Mouse (Mus musculus) layer of hippocampus, adult 9-11 months (tissue): ENCODE measurements at regions not wholly inside any gene's neighbourhood (a gene's known extent, or its start where the extent isn't known, plus 50 kb on each side); places are given as distances from the start of the nearest gene placed in this dataset.

Source experiments
- DNase-seq: peaks from one replicate; pipeline ENCODE4 v3.0.0; 2022

DNA sequence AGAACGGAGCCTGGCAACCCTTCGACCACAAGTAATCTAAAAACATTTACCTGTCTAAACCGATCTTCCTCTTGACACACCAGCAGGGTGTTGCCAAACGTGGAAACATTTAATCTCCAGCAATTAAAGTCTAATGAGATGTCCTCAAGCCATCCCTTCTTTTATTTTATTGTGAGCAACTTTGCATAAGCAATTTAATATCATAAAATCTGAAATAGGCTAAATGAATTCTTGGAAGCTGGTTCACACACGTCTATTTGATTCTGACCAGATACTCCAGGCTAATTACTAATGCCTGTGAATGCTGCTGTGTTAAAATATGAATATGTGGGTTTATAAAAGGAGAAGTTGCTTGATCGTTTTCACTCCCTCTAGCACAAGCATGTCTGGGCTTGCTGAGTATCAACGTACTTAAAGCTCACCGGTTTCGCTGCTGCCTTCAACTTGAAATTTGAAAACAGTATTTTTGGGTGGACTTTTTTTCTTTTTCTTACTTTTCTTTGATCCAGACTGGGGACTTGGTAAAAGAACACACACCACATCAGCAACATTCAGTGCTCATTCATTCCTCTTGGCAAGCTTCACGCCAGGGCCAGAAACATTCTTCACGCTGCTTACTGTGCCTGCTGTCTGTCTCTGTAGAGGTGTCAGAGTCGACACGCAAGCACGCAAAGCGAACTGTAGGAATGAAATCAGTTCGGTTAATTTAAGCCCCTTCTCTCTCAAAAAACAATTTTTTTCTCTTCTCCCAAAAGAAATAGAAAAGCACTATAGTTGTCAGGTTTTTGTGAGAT, 194.4 kb downstream of the Npr3 start:
- DNase-seq: peak; percentile 25

DNA sequence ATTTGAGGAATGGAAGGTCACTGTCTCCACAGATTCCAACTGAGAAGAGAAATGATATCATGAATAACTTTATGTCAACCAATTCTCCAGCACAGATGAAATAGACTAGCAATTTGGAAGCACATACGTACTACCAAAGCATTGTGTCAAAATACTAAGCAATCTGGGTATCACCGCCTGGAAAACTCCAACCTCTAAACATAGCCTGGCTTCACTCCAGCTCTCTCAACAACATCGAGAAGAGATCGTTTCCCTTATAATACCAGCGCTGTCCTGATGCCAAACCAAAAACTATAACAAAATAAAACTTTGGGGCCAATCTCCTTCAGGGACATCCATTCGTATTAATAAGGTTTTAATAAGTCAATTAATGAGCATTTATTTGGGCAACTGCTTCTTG, 205.8 kb downstream of the Npr3 start:
- peak; percentile 37 for DNase-seq

DNA sequence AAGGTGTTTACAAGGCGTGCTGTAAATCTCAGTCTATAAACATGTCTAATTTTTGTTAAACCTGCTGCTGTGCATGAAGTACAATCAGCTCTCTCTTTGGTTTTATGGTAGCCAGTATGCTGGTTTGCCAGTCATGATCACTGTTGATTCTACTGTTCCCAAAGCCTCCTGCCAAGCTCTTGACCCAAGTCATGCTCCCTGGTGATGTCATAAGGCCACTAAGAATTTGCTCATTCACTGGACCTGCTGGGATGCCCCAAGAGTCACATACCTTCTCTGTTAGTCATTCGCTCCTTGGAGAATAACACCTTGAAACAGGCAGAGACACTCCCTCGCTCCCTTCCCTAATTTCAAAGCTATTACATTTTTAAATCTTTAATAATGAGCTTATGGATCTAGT, 207.2 kb downstream of the Npr3 start:
- no peak for DNase-seq

DNA sequence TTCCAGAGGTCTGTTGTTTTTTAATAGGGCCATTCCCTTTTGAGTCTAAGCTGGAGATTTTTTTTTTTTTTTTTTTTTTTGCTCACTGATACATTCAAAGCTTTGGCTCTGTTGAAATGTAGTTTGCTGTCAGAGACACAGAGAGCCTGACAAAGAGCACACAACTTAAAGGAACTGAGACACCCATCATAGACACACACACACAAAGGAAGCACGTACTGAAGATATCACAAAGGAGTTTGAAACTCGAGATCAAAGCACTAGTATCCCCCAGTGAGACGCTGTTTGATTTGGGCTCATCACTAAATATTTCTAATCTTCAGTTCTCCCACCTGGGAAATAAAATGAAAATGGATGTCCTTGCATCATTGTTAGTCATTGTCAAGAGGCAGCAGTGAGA, 210.0 kb downstream of the Npr3 start:
- DNase-seq: no peak

DNA sequence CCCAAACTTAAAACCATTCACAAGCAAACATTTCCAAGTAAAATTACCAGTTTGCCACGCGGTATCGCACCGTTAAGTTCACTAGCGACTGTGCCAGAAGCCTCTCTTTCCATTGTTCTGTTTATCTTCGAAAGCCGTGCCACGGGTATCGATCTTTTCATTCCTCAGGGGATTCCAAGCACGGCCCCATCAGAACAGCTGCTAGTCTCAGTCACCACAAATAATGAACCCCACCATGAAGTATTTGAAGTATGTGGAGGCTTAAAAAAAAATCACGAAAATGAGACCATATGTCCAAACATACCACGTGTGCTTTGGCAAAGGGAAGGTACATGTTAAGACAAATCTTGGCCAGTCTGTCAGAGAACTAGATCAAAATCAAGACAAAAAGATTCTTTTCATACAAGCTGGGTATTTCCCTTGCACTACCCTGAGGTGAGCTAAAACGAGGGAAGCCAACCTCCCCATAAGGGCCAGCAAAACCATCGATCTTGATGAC, 213.3 kb downstream of the Npr3 start:
- no peak for DNase-seq

DNA sequence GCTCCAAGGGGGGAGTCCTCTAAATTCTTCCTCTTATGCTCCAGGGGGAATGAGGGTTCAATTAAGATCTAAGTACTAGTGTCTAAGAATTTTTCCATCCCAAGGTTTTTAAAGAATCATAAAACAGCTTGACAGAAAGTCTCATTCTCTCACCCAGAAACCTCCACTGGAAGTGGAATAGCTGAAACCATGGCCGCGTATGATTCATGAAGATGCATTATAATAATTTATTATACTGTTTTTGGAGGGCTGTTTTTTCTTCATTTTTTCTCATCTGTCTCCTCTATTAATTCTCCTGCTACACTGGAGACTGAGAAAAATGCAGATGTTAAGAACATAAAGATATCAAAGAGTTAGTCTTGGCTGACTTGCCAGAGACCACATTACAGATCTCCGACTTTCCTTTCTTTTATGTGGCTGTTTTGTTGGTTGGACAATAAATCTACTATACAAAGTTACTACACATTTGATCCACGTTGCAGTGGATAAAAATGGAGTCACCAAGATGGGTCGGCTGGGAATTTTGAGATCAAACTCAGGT, 242.2 kb downstream of the Npr3 start:
- no peak for DNase-seq

DNA sequence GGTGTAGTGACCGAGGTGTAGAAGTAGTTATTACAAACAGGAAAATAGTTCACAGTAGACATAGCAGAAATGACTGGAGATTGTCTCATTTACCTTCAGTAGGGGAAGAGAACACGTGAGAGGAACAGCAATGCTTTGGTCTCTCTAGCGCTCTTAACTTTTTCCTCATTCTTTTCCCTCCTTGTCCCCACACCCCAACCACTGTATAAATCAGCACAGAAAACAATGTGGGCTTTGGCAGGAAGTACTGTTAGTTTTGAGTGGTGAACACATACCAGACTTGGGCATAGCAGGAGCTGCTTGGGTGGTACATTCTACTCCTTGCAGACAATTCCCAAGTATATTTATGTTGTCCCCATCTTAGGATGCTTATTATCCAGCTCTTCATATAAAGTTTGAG, 251.9 kb downstream of the Npr3 start:
- no peak for DNase-seq

DNA sequence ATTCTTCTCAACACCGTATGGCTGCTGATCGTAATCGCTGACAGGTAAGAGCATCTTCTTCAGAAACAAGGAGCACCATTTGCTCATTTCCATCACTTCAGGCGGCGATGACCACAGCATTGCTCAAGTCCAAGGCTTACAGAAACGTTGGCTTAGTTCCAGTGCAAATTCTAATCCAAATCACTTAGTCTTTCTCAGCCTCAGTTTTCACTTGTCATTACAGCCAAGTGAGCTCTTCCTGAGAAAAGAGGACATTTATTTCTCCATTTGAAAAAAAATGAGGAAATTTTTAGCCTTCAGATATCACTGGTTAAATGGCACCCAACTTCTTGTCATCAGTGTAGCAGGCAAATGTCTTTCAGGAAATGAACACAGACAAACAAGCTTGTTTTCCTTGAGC, 246.8 kb upstream of the Tars start:
- no peak for DNase-seq

DNA sequence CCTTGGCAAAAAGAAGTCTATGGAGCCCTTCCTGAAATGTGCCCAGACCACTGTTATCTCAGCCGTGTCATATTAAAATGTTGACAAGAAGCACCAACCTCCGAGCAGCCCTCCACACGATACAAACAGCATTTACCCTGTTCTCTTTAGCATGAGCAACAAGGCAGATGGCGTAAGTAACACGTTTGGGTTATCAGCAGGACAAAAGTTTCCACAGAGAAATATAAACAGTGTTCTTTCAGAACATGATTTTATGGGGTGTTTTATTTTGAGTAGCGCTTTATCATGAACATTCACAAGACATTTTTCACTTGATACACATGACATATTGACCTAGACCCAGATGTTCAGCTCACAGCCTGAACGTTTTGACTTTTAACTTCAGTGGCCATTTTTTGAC, 245.3 kb upstream of the Tars start:
- DNase-seq: no peak

DNA sequence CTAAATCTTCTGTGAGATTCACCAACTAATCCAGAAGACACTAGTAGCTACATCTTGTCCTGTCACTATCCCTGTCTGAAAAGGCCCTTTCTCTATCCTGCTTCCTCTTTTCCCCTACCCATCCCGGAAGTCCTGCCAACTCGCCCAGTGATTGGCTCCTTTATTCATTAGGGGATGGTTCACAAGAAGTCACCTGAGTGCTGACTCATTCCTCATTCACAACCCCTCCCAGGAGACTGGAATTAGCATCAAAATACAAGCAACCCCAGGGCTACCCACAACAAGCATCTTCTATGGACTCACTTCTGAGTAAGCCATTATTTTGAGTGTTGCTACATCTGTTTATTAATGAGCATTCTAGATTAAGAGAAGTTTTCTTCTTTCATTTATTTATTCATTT, 231.2 kb upstream of the Tars start:
- DNase-seq: no peak

DNA sequence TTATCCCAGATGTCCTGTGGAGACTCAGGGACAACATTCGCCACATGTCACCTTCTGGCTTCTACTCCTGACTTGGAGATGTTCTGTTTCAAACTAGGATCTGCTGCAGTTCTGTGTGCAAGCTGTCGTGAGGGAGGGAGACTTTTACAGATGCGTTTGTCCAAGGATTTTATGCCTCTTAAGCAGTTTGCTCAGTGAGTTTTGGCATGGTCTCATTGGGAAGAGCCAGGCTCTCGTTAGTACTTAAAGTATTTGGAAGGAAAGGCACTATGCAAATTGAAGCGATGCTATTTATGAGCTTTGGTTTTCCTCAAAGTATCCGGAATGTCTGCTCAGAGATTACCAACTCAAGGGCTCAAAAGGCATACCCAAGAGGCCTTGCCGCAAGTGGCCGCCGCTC, 227.0 kb upstream of the Tars start:
- DNase-seq: peak; percentile 42

DNA sequence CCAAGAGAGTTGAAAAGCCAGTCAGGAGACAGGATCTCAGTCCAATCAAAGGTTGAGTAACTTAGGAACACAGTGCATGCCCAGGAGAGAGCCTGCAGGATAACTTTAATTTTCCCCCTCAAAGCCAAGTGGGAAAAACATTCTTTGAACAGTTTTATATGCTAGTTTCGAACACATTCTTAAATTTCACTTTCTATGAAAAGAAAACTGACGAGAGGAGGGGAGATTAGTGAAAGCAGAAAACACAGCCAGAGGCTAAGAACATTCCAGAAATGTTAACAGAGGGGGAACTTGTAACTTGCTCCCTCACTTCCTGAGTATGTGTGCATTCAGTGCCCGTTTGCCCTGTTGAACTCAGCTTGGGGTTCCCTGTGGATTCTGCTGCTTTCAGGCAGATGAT, 213.0 kb upstream of the Tars start:
- DNase-seq: no peak

DNA sequence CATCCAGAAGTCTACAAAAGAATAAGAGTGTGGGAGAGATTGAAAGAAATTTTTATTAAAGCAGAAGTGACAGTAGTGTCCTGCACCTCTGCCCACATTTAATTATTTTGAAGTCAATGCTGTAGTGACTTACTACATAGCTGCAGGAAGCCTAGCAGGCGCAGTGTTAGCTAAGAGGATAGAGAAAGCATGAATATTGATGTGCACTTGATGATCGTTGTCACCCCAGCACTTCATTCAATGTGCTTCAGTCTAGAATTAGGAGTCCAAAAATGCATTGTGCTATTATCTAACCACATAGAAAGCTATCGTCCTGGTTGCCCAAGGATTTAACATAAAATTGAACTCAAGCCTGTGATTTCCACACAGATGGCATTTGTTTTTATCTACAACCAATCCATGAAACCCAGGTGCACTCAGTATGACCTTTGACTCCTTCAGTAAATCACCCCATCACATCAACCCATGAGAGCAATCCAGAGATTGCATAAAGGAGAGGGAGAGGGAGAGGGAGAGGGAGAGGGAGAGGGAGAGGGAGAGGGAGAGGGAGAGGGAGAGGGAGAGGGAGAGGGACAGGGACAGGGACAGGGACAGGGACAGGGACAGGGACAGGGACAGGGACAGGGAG, 210.7 kb upstream of the Tars start:
- no peak for DNase-seq

DNA sequence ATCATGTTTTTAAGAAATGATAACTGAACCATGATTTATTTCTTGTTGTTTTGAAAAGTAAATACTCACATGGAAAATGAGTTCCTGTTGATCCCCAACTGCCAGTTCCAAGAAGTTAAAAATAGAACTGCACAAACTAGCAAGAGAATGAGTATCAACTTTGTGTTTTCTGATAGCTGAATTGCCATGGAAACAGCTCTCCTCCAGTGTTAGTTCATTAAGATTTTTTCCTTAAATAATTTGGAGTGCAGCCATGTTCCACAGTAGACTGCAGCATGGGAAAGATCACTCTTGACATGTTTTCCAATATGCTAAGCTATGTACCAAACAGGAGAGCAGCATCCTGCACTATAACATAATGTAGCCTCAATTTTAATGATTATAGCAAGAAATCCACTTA, 208.0 kb upstream of the Tars start:
- DNase-seq: no peak

DNA sequence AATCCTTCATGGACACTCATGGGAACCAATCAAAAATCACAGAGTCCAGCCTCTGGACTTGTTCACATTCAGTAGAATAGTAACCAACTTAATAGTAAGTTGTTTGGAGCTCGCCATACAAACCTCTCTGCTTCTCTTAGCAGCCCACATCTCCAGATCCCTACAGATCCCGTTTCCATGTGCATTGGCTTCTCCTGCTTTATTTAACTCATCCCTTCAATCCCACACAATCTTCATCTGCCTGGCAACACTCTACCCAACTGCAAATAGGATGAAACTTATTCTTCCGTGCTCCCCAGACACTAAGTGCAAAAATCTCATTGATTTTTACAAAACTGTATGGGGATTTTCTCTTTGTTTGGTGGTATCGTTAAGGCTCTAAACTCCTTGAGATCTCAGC, 206.2 kb upstream of the Tars start:
- DNase-seq: no peak

DNA sequence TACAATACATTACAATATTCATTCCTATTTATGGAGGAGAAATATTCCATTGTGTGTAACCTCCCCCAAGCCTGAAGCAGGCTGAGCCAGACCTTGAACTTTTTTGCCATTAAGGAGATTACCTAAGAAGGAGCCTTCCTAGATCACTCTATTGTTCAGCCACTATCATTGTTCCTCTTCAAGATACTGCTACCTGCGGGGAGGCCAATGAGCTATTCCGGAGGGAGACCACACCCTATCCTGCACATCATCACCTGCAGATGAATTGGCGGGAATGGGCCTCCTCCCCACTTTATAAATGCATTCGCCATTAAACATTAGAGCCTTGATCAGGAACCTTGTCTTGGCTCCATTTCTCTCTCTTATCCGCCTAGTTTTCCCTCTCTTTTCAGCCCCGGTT, 197.6 kb upstream of the Tars start:
- no peak for DNase-seq

DNA sequence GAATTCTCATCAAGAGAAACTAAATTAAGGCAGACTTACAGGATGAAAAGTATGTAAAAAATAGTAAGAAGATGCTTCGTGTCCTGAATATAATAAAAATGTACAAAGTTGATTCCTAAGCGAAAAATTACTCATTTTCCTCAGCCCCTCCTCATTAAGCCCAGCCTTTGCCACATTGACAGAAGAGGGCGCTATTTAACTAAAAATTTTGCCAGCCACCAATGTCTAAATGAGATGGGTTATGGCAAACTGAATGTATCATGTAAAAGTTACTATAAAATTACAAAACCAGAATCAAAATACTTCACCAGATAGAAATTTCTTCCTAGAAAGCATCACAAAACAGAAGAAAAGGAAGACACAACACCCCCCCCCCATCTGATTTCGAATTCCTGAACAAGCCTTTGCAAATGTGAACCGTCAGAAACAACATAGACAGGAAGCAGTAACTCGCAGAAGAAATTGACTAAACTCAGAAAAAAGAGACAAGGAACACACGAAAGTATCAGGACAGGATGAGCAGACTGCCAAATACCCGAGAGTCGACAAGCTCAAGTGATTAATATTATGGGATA, 191.2 kb upstream of the Tars start:
- no peak for DNase-seq

DNA sequence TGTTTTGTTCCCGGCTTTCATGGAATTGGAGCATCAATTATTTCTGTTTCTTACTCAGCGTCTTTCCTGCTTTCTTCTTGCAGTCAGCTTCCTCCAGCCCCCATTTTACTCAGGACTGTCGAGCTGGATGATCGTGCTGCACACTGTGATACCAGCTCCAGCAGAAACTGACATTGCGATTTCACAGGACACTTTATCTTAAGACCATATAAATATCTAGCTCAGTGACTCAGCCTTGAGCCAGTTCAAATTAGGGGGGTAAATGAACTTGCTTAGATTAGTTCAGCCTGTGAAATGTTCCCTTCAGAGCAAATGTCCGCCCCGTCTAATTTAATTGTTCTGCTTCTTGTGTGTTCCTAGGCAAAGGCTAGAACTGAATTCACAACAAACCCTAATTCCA, 190.3 kb upstream of the Tars start:
- no peak for DNase-seq

DNA sequence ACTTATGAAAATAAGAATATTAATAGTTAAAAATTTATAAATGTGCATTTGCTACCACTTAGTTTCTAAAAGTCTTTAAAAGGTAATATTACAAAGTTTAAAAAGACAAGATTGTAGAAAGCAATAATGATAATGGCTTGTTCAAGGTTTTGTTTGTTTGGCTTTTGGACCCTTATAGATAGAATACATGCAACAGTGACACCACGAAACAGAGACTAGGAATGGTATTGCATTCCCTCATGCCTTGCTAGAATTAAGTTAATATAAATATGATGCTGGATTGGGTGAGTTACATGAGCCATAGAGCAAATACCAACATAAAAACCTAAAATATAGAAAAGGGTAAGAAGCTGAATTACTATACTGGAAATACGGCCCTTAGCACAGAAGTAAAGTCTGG, 186.9 kb upstream of the Tars start:
- no peak for DNase-seq

DNA sequence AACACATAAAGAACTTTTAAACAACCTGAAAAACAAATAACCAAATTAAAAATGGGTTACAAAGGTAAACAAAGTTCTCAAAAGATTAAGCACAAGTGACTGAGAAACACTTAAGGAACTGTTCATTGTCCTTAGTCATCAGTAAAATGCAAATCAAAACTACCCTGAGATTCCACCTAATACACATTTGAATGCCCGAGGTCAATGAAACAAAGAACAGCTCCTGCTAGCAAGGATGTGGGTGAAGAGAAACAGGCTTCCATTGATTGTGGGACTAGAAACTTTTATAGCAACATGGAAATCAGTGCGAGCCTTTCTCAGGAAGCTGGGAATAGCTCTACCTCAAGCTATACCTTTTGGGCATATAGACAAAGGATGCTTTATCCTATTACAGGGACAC, 184.7 kb upstream of the Tars start:
- DNase-seq: no peak

DNA sequence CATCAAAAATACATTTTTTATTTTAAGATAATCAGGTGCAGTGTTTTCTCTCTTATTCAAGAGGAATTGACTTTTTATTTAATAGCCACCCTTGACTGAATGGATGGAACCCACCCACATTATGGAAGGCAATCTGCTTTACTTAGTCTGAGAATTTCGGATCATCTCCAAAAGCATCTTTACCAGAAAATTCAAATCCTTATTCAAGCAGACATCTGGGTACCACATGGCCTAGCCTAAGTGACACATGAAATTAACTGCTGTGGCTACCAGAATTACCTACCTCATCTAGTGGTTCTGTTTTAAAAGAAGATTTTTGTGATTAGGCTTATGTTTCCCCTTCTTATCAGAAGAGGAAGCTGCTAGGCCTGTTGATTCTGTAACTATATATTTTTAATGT, 178.9 kb upstream of the Tars start:
- peak; percentile 44 for DNase-seq

DNA sequence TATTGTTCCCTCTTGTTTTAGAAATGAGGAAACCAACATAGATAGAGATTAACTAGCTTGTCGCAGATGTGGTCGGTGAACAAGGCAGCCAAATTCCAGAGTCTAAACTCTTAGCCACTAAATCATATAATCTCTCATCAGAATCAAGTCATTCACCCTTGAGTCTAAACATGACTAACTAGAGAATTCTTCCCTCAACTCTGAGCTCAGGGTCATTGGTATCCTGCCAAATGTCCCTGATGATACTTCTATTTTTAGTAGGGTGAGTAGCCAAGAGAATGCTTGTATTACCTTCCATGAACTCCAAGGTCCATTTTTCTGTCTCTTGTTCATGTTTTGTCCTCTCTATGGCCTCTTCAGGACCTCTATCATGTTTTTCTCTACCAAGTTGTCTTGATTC, 174.9 kb upstream of the Tars start:
- DNase-seq: no peak

DNA sequence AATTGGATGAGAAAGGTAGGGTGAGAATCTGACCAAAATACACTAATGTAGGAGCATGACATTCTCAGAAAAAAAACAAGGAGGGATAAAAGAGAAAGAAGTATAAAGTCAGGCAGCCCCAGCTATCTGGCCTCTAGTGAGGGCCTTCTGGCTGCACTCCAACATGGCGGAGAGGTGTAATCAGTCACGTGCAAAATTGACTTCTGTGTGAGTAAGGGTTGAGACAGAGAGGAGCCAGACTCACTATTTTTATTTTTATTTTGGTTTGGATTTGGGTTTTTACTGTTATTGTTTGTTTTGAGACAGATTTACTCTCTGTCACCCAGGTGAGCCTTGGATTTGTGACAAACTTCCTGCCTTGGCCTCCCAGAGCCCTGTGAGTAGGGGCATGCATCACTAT, 174.0 kb upstream of the Tars start:
- DNase-seq: no peak

DNA sequence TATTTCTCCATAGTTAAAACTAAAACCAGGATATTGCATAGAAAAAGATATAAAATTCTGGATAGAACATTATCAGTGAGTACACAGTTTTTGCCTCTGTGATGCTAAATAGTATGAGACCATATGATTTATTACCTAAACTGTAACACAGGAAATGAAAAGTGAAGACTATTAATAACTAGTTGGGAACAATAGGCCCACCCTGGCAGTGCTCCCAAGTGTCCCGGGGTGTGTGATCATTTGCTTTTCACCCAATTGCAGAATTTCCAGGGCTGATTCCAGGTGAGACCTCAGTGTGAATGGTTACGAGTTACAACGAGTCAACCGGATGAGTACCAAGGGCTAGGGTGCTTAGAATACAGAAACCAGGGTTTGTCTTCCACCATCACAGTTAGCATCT, 172.6 kb upstream of the Tars start:
- DNase-seq: no peak
